Mouse (Mus musculus) liver, embryonic 12.5 days (tissue): ENCODE measurements at regions not wholly inside any gene's neighbourhood (a gene's known extent, or its start where the extent isn't known, plus 50 kb on each side); places are given as distances from the start of the nearest gene placed in this dataset.
A peak's percentile ranks its signal among the peaks of the same experiment; 100 is the strongest.

Experiments
- ATAC-seq: fragments of 200-750 bp; cut with Nextera tagmentation; 2 replicates; pipeline ENCODE4 v1.8.0; 2017; ENCODE audit warnings: moderate number of reproducible peaks, mild to moderate bottlenecking, moderate library complexity
- H3K27ac ChIP-seq: fragments of 300-500 bp; sonication (generic); 2 replicates; pipeline ENCODE4 v1.5.1; 2016; ENCODE audit warnings: mild to moderate bottlenecking
- H3K27me3 ChIP-seq: fragments of 300-500 bp; sonication (generic); replicated peaks from 2 replicates; pipeline ENCODE4 v1.6.1; 2016; ENCODE audit warnings: mild to moderate bottlenecking, moderate library complexity
- H3K36me3 ChIP-seq: fragments of 300-500 bp; sonication (generic); 2 replicates; pipeline ENCODE4 v1.6.1; 2016; ENCODE audit warnings: mild to moderate bottlenecking, moderate library complexity
- H3K4me1 ChIP-seq: fragments of 300-500 bp; sonication (generic); 2 replicates; pipeline ENCODE4 v1.6.1; 2016
- H3K4me2 ChIP-seq: fragments of 300-500 bp; sonication (generic); 2 replicates; pipeline ENCODE4 v1.6.1; 2016; ENCODE audit warnings: mild to moderate bottlenecking, moderate library complexity
- H3K4me3 ChIP-seq: fragments of 300-500 bp; sonication (generic); 2 replicates; pipeline ENCODE4 v1.5.1; 2016; ENCODE audit warnings: mild to moderate bottlenecking, moderate library complexity
- H3K9ac ChIP-seq: fragments of 300-500 bp; sonication (generic); 2 replicates; pipeline ENCODE4 v1.6.1; 2016; ENCODE audit warnings: mild to moderate bottlenecking, moderate library complexity
- H3K9me3 ChIP-seq: fragments of 300-500 bp; sonication (generic); replicated peaks from 2 replicates; pipeline ENCODE4 v1.6.1; 2016; ENCODE audit warnings: mild to moderate bottlenecking, moderate library complexity
- WGBS: fragments of 180-500 bp; shearing (Covaris S2); methylation state at CpG from one replicate; pipeline ENCODE4 v1.1.7; 2016; ENCODE audit not compliant: insufficient replicate concordance; 5-methylcytosine and 5-hydroxymethylcytosine counted together

DNA sequence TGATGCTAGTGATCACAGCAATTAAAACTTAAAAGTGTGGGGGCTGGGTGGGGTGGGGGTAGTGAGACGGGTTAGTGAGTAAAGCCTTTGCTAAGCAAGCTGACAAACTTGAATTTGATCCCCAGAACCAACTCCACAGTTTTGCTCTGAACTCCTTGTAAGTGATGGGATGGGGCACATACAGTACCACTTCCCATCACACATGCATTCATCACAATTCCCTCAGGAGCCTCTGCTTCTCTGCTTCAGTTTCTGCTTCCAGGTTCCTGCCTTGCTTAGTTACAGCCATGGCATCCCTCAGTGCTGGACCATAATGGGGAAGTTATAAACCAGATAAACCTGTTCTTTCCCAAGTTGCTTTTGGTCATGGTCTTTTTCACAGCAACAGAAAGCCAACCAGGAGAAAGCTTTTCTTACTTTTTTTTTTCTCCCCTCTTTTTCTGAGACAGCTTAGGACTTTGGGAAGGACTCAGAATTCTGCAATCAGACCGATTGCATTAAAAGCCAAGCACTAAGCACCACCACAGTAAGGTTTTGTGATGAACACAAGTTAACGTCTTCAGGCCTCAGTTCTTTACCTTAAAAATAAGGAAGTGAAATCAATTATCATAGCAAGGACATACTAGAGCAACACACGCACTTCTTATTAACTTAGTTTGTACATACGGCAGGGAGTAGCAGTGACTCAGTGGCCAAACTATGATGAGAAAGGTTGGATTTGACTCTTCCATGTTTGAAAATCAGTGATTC is 176.8 kb upstream of the Cdkn2b start:
- Histone ChIP-seq H3K4me3 (no peak overlapping the region), H3K9me3 (no peaks in the 10 kb centered on the region), H3K9ac (no peak overlapping the region), H3K4me2 (no peak overlapping the region), H3K27ac (peak overlapping the region; percentile 49; the same call in 1 of the 2 replicates), H3K4me1 (peaks cover 25% of the 10 kb centered on the region), H3K27me3 (no peaks in the 10 kb centered on the region), H3K36me3 (no peaks in the 10 kb centered on the region)
- whole genome bisulfite sequencing, result 63% methylated on average over 5 of the region's 5 CpGs
- ATAC-seq, result no peak

DNA sequence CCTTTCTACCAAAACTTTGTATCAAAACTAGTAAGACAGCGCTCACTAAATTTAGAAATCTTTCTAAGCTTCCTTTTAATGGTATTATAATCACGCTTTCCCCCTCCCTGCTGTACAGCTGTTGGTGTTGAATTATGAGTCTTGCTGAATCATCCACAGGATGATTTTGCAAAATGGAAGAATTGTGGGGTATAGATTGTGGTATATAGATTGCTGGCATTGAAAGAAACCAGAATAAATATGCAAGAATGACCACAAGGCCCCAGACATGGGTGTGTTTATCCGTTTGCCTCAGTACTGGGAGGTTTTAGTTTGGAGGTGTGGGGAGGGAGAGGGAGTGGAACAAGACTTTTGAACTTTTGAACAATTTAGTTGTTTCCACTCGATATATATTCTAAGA is 176.1 kb upstream of the Cdkn2b start:
- peaks cover 25% of the 10 kb centered on the region for H3K4me1 ChIP-seq
- WGBS, result 53% methylated on average over 4 of the region's 4 CpGs
- H3K4me2 ChIP-seq, result peak overlapping the region; percentile 1; the same call in 1 of the 2 replicates
- no peaks in the 10 kb centered on the region for H3K9me3 ChIP-seq
- H3K9ac ChIP-seq, result no peak overlapping the region
- ATAC-seq, result peak; percentile 70
- H3K27ac ChIP-seq, result peak overlapping the region; percentile 58; the same call in 1 of the 2 replicates
- H3K4me3 ChIP-seq, result no peak overlapping the region
- no peaks in the 10 kb centered on the region for H3K27me3 ChIP-seq
- H3K36me3 ChIP-seq, result no peaks in the 10 kb centered on the region

DNA sequence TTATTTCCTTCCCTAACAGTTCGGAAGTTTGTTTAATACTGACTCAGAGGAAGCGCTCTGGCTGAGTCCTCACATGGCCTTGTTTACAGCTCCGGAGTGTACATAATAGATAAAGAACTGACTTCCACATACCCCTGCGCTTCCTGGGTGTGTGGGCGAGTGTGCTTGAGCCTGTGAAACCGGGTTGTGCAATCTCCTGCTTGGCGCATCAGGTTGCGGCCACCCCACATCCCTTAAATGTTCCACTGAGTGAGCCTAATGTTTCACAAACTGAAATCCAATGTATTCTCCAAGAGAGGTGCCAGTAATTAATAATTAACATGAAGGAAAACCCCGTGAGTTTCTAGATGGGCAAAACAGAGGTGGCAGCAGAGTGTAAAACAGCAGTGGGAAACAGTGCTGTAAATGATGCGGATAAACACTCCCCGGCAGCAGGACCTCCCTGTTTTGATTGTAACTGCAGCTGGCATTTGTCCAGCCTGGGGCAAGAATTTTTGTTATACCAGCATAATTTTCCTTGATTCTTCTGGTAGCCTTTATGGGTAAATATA is 175.2 kb upstream of the Cdkn2b start:
- ATAC-seq, result peak; percentile 92
- H3K4me3 ChIP-seq, result no peak overlapping the region
- H3K27ac ChIP-seq, result peak overlapping the region; percentile 23; the same call in 1 of the 2 replicates
- H3K9me3 ChIP-seq, result no peaks in the 10 kb centered on the region
- peak overlapping the region; percentile 40 for H3K4me2 ChIP-seq
- no peaks in the 10 kb centered on the region for H3K27me3 ChIP-seq
- no peaks in the 10 kb centered on the region for H3K36me3 ChIP-seq
- peaks cover 25% of the 10 kb centered on the region for H3K4me1 ChIP-seq
- WGBS, result 17% methylated on average over 11 of the region's 11 CpGs
- H3K9ac ChIP-seq, result no peak overlapping the region

DNA sequence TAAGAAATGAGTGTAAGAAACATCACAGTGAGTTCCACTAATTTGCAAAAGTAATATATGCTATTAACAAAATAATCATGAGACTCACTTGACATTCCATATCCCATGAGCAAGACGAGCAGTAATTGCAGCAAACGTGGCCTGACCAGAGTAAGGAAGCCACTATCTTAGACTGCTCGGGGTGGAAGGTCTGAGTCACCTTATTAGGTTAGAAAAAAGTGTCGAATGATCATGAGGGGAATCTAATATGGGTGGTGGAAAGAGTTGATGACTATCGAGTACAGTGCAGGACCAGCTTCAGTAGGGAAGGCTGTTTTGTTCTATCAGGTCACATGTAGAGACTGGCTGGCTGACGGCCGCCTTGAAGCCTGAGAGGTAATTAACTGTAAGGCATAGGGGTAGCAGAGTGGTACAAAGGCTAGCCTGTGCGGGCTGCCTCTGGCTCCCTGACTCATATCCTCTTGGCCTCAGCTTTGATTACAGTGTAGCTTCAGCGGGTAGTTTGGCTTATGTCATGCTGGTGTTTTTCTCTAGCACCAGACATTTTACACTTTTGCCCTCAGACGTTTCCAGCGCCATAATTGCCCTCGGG is 167.9 kb upstream of the Cdkn2b start:
- 64% methylated on average over 12 of the region's 12 CpGs for WGBS
- no peak overlapping the region for H3K27ac ChIP-seq

DNA sequence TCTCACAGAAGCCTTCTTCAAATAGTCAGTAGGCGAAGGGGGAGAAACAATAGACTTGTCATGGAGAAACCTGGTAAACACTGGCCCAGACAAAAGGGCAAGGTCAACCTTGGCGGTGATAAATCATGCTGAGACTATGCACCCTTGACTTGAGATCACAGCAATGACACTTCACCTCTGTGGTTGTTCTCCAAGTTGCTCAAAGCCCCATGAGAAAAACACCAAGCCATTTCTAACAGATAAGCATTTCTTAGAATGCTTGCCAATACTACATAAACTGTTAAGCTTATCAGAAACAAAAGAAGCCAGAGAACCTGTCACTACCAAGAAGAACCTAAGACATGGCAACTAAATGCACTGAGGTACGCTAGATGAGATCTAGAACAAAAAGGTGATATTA is 165.0 kb upstream of the Cdkn2b start:
- H3K36me3 ChIP-seq, result no peaks in the 10 kb centered on the region
- 0 out of 2 replicates have a peak, but pooled peaks cover 4% of the 10 kb centered on the region for H3K27me3 ChIP-seq
- H3K4me2 ChIP-seq, result no peak overlapping the region
- peak; percentile 78 for ATAC-seq
- H3K9ac ChIP-seq, result no peak overlapping the region
- H3K4me3 ChIP-seq, result no peak overlapping the region
- peaks cover 34% of the 10 kb centered on the region for H3K4me1 ChIP-seq
- WGBS, result 42% methylated on average over 3 of the region's 3 CpGs
- no peaks in the 10 kb centered on the region for H3K9me3 ChIP-seq
- 0 out of 2 replicates have a peak overlapping the region, but pooled peaks have one; percentile 20 for H3K27ac ChIP-seq

More for the DNA sequence above, 167.9 kb upstream of the Cdkn2b start:
- ATAC-seq, result no peak
- Histone ChIP-seq H3K4me2 (no peak overlapping the region), H3K36me3 (no peaks in the 10 kb centered on the region), H3K9ac (no peak overlapping the region), H3K9me3 (no peaks in the 10 kb centered on the region), H3K27me3 (0 out of 2 replicates have a peak, but pooled peaks cover 5% of the 10 kb centered on the region), H3K4me3 (no peak overlapping the region), H3K4me1 (peaks cover 25% of the 10 kb centered on the region)

DNA sequence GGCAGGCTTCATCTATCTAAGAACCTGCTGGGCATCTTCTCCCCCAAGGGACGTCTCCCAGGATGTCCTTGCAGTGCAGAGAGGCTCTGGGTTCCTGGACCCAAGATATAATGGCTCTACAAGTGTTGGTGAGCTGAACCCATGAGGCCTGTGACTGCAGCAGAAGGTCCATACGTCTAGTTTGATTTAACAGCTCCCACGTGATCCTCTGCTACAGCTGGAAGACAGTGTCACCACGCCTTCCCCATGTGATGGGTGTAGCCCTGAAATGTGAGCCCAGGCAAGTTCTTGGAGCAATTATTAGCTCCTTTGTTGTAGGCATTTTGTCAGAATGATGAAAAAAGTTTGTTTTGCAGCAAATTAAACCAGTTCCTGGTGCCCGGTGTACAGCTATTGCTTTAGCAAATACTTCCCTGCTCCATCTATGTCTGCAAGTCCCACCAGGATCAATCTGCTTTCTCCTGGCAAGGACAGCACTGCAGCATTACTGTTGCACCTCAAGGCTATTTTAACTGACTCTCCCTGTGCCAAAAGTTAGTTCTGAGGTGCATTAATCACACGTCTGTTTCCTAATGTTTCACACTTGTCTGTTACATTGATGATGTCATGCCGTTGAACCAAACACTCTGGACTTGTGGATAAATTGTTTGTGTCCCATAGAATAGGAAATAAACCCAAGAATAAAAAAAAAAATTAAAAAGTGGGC is 164.2 kb upstream of the Cdkn2b start:
- Histone ChIP-seq H3K4me1 (peaks cover 34% of the 10 kb centered on the region), H3K36me3 (no peaks in the 10 kb centered on the region), H3K4me2 (no peak overlapping the region), H3K27me3 (no peaks in the 10 kb centered on the region), H3K27ac (no peak overlapping the region), H3K9me3 (no peaks in the 10 kb centered on the region), H3K9ac (no peak overlapping the region), H3K4me3 (no peak overlapping the region)
- peak; percentile 70; the same call in 1 of the 2 replicates for ATAC-seq
- 58% methylated on average over 7 of the region's 7 CpGs for WGBS

DNA sequence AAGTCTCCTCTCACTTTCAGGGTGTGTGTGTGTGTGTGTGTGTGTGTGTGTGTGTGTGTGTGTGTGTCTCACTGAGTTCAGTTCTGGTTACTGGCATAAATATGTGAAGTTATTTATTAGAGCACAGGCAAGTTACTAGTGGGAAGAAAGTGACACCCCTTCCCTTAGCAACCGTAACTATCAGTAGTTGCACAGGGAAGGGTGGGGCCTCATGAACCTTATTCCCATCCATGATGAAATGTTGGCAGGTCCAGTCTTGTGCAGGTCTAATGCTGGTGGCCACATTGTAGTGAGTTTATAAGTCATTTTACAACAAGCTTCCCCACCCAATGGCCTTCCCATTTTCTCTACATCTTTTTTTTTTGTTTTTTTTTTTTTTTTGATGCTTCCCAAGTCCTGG is 160.6 kb upstream of the Cdkn2b start:
- WGBS, result 50% methylated on average over 1 of the region's 1 CpGs
- H3K4me1 ChIP-seq, result peaks cover 25% of the 10 kb centered on the region
- no peak overlapping the region for H3K27ac ChIP-seq
- H3K4me3 ChIP-seq, result no peak overlapping the region
- ATAC-seq, result peak; percentile 82
- H3K9ac ChIP-seq, result no peak overlapping the region
- no peaks in the 10 kb centered on the region for H3K27me3 ChIP-seq
- no peaks in the 10 kb centered on the region for H3K36me3 ChIP-seq
- H3K4me2 ChIP-seq, result no peak overlapping the region
- no peaks in the 10 kb centered on the region for H3K9me3 ChIP-seq

DNA sequence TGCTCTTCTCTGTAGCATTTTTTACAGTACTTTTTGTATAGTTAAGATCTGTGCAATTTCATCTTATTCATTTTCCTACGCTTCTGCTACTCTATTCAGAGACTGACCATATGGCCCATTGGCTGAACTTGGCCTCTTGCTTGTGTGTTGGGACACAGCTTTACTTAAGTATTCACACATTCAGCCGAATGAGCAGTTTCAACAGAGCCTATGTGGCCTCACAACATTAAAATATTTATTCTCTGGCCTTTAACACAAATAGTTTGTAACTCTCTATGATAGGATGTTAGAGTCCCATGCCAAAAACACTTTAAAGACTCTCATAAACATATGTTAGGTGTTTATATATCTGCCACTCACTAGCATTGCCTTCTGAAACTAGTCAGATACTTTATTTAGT is 159.9 kb upstream of the Cdkn2b start:
- no peak for ATAC-seq
- Histone ChIP-seq H3K36me3 (no peaks in the 10 kb centered on the region), H3K4me3 (no peak overlapping the region), H3K4me2 (no peak overlapping the region), H3K9me3 (no peaks in the 10 kb centered on the region), H3K9ac (no peak overlapping the region), H3K27ac (no peak overlapping the region), H3K27me3 (no peaks in the 10 kb centered on the region), H3K4me1 (peaks cover 20% of the 10 kb centered on the region)
- 70% methylated on average over 2 of the region's 2 CpGs for WGBS

DNA sequence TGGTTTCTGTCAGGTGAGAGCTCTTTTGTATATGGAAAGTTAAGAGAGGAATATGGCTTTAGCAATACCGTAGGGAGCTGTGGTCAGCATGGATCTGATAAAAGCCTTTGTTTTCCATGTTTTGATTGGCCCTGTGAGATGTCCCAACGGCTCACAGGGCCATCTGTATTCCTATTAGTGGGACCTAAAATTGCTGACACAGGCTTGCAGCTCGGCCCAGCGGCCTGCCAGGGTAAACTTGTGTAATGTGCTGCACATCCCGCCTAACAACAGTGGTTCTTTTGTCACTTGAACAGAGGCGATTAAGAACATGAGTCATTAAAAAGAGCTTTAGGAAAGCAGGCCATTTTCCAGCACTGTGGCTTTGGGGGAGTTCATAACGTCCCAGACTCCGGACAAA is 159.0 kb upstream of the Cdkn2b start:
- ATAC-seq, result no peak

DNA sequence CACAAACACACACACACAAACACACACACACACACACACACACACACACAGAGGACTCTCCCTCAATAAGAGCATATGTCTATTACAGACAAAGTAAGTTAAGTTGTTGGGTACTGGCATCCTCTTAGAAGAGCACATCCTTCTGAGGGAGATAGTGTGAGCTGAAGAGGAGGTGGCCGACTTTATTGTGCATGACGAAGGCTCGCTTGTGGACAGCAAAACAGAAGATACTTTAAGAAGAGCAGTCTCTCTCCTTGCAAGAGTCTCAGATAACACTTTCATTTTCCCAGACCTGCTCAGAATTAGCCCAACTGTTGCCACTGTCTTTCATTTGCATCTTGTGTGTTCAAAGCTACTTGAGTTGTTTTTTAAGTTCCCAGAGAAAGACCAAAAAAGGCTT is 158.6 kb upstream of the Cdkn2b start:
- WGBS, result 78% methylated on average over 3 of the region's 3 CpGs

More for the DNA sequence above, 159.0 kb upstream of the Cdkn2b start:
- Histone ChIP-seq H3K9ac (no peak overlapping the region), H3K9me3 (no peaks in the 10 kb centered on the region), H3K4me2 (no peak overlapping the region), H3K27me3 (no peaks in the 10 kb centered on the region), H3K4me1 (peaks cover 13% of the 10 kb centered on the region), H3K36me3 (no peaks in the 10 kb centered on the region), H3K4me3 (no peak overlapping the region), H3K27ac (no peak overlapping the region)
- 68% methylated on average over 8 of the region's 8 CpGs for WGBS

DNA sequence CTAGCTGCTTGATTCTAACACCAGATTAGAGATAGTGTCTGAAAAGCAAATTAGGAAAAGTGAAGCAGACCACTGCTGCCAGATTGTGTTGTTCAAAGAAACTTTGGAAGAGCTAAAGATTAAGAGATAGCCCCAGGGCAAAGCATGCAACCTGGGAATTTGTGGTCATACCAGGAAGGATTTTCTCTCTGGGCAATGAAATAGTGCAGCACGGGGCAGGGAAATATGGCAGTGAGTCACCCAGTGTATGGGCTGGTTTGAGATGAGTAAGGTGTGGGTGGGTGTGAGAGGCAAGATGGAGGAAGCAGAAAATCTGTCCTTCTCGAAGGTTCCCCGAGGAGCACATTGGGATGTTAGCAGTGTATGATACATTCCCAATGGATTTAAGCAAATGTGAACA is 155.9 kb upstream of the Cdkn2b start:
- Histone ChIP-seq H3K4me3 (no peak overlapping the region), H3K9me3 (no peaks in the 10 kb centered on the region), H3K27me3 (no peaks in the 10 kb centered on the region), H3K4me1 (peaks cover 6% of the 10 kb centered on the region), H3K27ac (no peak overlapping the region), H3K9ac (no peak overlapping the region), H3K36me3 (no peaks in the 10 kb centered on the region), H3K4me2 (no peak overlapping the region)
- 71% methylated on average over 3 of the region's 3 CpGs for WGBS
- ATAC-seq, result no peak

More for the DNA sequence above, 158.6 kb upstream of the Cdkn2b start:
- H3K4me1 ChIP-seq, result peaks cover 9% of the 10 kb centered on the region
- H3K36me3 ChIP-seq, result no peaks in the 10 kb centered on the region
- H3K27ac ChIP-seq, result no peak overlapping the region
- no peak overlapping the region for H3K4me2 ChIP-seq
- H3K4me3 ChIP-seq, result no peak overlapping the region
- ATAC-seq, result no peak
- H3K27me3 ChIP-seq, result no peaks in the 10 kb centered on the region
- no peaks in the 10 kb centered on the region for H3K9me3 ChIP-seq
- no peak overlapping the region for H3K9ac ChIP-seq

DNA sequence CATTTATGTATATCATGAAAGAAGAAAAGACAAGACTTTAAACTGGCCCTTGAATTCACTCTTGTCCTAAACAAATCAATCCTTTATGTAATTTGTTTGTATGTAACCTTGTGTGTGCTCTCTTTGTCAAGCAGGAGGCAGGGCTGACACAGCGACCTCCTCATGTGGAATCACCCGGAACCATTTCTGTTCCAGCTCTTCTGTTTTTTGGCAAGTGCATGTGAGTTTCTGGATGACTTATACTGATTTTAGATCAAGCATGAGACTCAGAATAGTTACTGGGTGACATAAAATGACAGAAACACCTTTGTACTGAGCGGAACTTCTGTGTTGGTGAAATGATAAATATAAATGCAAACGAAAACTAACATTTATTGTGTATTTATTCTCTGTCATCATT is 152.3 kb upstream of the Cdkn2b start:
- H3K9ac ChIP-seq, result no peak overlapping the region
- H3K4me1 ChIP-seq, result no peaks in the 10 kb centered on the region
- 84% methylated on average over 4 of the region's 4 CpGs for WGBS
- no peaks in the 10 kb centered on the region for H3K9me3 ChIP-seq
- H3K27me3 ChIP-seq, result no peaks in the 10 kb centered on the region
- H3K36me3 ChIP-seq, result no peaks in the 10 kb centered on the region
- H3K4me2 ChIP-seq, result no peak overlapping the region
- no peak overlapping the region for H3K27ac ChIP-seq
- no peak for ATAC-seq
- no peak overlapping the region for H3K4me3 ChIP-seq
